Mouse (Mus musculus) CH12.LX (cell line): ENCODE data around the gene Tnp1. TPM values are rescaled to one million over a fixed set of nuclear protein-coding genes. Genes with fewer than 3 reads are reported as not detected.

Source experiments
- DNase-seq: peaks from one replicate; pipeline ENCODE4 v3.0.0-alpha.2; 2013; ENCODE audit errors: extremely low read depth
- H3K27ac ChIP-seq: 2 replicates; pipeline ENCODE4 v1.5.1; 2012; ENCODE audit warnings: low read depth, mild to moderate bottlenecking, control low read depth, moderate library complexity; ENCODE audit not compliant: insufficient read depth
- H3K27me3 ChIP-seq: replicated peaks from 2 replicates; pipeline ENCODE3; 2012; ENCODE audit warnings: inconsistent platforms
- H3K36me3 ChIP-seq, 2 experiments: replicated peaks in 1 of 2; 2 replicates each; pipeline versions ENCODE3 to v1.6.1; 2012; ENCODE audit warnings: inconsistent platforms in 1 of 2, low read length in 1 of 2, mild to moderate bottlenecking in 1 of 2, mixed read lengths in 1 of 2, moderate library complexity in 1 of 2; ENCODE audit not compliant: control insufficient read depth in 1 of 2, insufficient read depth in 1 of 2
- H3K4me1 ChIP-seq, 2 experiments: 2 replicates each; pipeline ENCODE4 v1.6.1; 2012; ENCODE audit warnings: inconsistent platforms in 1 of 2, moderate library complexity in 1 of 2; ENCODE audit not compliant: insufficient read depth in 2 of 2, control insufficient read depth in 1 of 2
- H3K4me2 ChIP-seq: 2 replicates; pipeline ENCODE4 v1.6.1; 2012; ENCODE audit warnings: low read depth, mild to moderate bottlenecking, control low read depth; ENCODE audit not compliant: poor library complexity, insufficient read depth, severe bottlenecking
- H3K4me3 ChIP-seq, 3 experiments: fragments of 150-350 bp in 1 of 3; sonication (generic) in 1 of 3; replicated peaks in 1 of 3; 2 replicates each; pipeline versions ENCODE3 to v1.5.1; 2011 to 2012; ENCODE audit warnings: low read depth in 2 of 3, low read length in 2 of 3, mild to moderate bottlenecking in 2 of 3, moderate library complexity in 2 of 3, control low read depth in 1 of 3, improper control_type of control experiment in 1 of 3, inconsistent platforms in 1 of 3, mixed read lengths in 1 of 3; ENCODE audit not compliant: poor library complexity in 1 of 3
- H3K79me2 ChIP-seq: replicated peaks from 2 replicates; pipeline ENCODE4 v1.6.1; 2012; ENCODE audit warnings: mild to moderate bottlenecking, moderate library complexity; ENCODE audit not compliant: control insufficient read depth, poor library complexity, insufficient read depth, severe bottlenecking; ENCODE audit errors: extremely low read depth
- H3K9ac ChIP-seq: 2 replicates; pipeline ENCODE4 v1.6.1; 2012; ENCODE audit warnings: low read depth, mild to moderate bottlenecking, control low read depth, moderate library complexity; ENCODE audit not compliant: insufficient read depth
- H3K9me3 ChIP-seq: replicated peaks from 2 replicates; pipeline ENCODE3; 2012; ENCODE audit warnings: low read length, inconsistent platforms, mixed read lengths
- BHLHE40 ChIP-seq: IDR thresholded peaks from 2 replicates; pipeline ENCODE4 v1.6.1; 2011; ENCODE audit warnings: mild to moderate bottlenecking, low read depth, low read length, improper control_type of control experiment
- CHD1 ChIP-seq: IDR thresholded peaks from 2 replicates; pipeline ENCODE4 v1.6.1; 2012; ENCODE audit warnings: low read depth, low read length, improper control_type of control experiment, inconsistent platforms
- CHD2 ChIP-seq: IDR thresholded peaks from 2 replicates; pipeline ENCODE4 v1.6.1; 2011; ENCODE audit warnings: low read length, improper control_type of control experiment
- CTCF ChIP-seq, 2 experiments: IDR thresholded peaks in 1 of 2; conservative IDR thresholded peaks in 1 of 2; 2 replicates each; pipeline ENCODE4 v1.5.1; 2011 to 2012; ENCODE audit warnings: low read depth in 2 of 2, low read length in 2 of 2, improper control_type of control experiment in 1 of 2, inconsistent platforms in 1 of 2, mild to moderate bottlenecking in 1 of 2, moderate library complexity in 1 of 2
- ELF1 ChIP-seq: IDR thresholded peaks from 2 replicates; pipeline ENCODE4 v1.6.1; 2014; ENCODE audit warnings: low read depth, mild to moderate bottlenecking, inconsistent platforms, low read length, improper control_type of control experiment
- EP300 ChIP-seq: IDR thresholded peaks from 2 replicates; pipeline ENCODE4 v1.6.1; 2011; ENCODE audit warnings: low read length, improper control_type of control experiment
- GABPA ChIP-seq: IDR thresholded peaks from 2 replicates; pipeline ENCODE4 v1.6.1; 2012; ENCODE audit warnings: low read depth, low read length, improper control_type of control experiment, inconsistent platforms; ENCODE audit not compliant: insufficient replicate concordance
- IRF4 ChIP-seq: IDR thresholded peaks from 2 replicates; pipeline ENCODE4 v1.6.1; 2014; ENCODE audit warnings: low read depth, mild to moderate bottlenecking, inconsistent platforms, low read length, improper control_type of control experiment
- JUND ChIP-seq: conservative IDR thresholded peaks from 2 replicates; pipeline ENCODE4 v1.6.1; 2011; ENCODE audit warnings: low read depth, low read length, improper control_type of control experiment
- KAT2A ChIP-seq: IDR thresholded peaks from 2 replicates; pipeline ENCODE4 v1.6.1; 2012; ENCODE audit warnings: low read length, improper control_type of control experiment, inconsistent platforms; ENCODE audit not compliant: insufficient replicate concordance
- MAFK ChIP-seq: IDR thresholded peaks from 2 replicates; pipeline ENCODE4 v1.6.1; 2011; ENCODE audit warnings: low read length, improper control_type of control experiment; ENCODE audit not compliant: insufficient replicate concordance
- MEF2A ChIP-seq: IDR thresholded peaks from 2 replicates; pipeline ENCODE4 v1.6.1; 2014; ENCODE audit warnings: low read depth, mild to moderate bottlenecking, inconsistent platforms, low read length, improper control_type of control experiment, borderline replicate concordance
- MXI1 ChIP-seq: IDR thresholded peaks from 2 replicates; pipeline ENCODE4 v1.6.1; 2011; ENCODE audit warnings: mild to moderate bottlenecking, low read depth, low read length, improper control_type of control experiment
- MYC ChIP-seq: IDR thresholded peaks from 2 replicates; pipeline ENCODE4 v1.6.1; 2011; ENCODE audit warnings: low read depth, mild to moderate bottlenecking, improper control_type of control experiment, low read length
- NRF1 ChIP-seq: IDR thresholded peaks from 2 replicates; pipeline ENCODE4 v1.6.1; 2014; ENCODE audit warnings: low read depth, mild to moderate bottlenecking, inconsistent platforms, low read length, improper control_type of control experiment, moderate library complexity
- PAX5 ChIP-seq: IDR thresholded peaks from 2 replicates; pipeline ENCODE4 v1.6.1; 2012; ENCODE audit warnings: low read length, inconsistent platforms, mixed read lengths
- RAD21 ChIP-seq: IDR thresholded peaks from 2 replicates; pipeline ENCODE4 v1.6.1; 2011; ENCODE audit warnings: low read depth, mild to moderate bottlenecking, low read length, improper control_type of control experiment, moderate library complexity
- RCOR1 ChIP-seq: conservative IDR thresholded peaks from 2 replicates; pipeline ENCODE4 v1.6.1; 2012; ENCODE audit warnings: low read depth, mild to moderate bottlenecking, inconsistent platforms, low read length, improper control_type of control experiment
- SMC3 ChIP-seq: IDR thresholded peaks from 2 replicates; pipeline ENCODE4 v1.6.1; 2011; ENCODE audit warnings: low read depth, low read length, improper control_type of control experiment
- TBP ChIP-seq: conservative IDR thresholded peaks from 2 replicates; pipeline ENCODE4 v1.6.1; 2011; ENCODE audit warnings: low read depth, low read length, improper control_type of control experiment
- TCF12 ChIP-seq: IDR thresholded peaks from 2 replicates; pipeline ENCODE4 v1.6.1; 2014; ENCODE audit warnings: low read depth, mild to moderate bottlenecking, inconsistent platforms, low read length, improper control_type of control experiment
- UBTF ChIP-seq: IDR thresholded peaks from 2 replicates; pipeline ENCODE4 v1.6.1; 2012; ENCODE audit warnings: low read depth, mild to moderate bottlenecking, inconsistent platforms, low read length, improper control_type of control experiment, moderate library complexity
- USF2 ChIP-seq: conservative IDR thresholded peaks from 2 replicates; pipeline ENCODE4 v1.6.1; 2011; ENCODE audit warnings: low read depth, low read length, improper control_type of control experiment
- ZC3H11A ChIP-seq: IDR thresholded peaks from 2 replicates; pipeline ENCODE4 v1.6.1; 2012; ENCODE audit warnings: low read depth, mild to moderate bottlenecking, inconsistent platforms, low read length, improper control_type of control experiment
- ZNF384 ChIP-seq: IDR thresholded peaks from 2 replicates; pipeline ENCODE4 v1.6.1; 2012; ENCODE audit warnings: low read depth, low read length, improper control_type of control experiment, inconsistent platforms
- dilution Hi-C: fragments of 300-500 bp; cut with MboI; formaldehyde crosslinking; loops from 2 replicates; pipeline ENCODE4 v1.14.3; 2020; ENCODE audit warnings: low sequenced_read_pairs; ENCODE audit not compliant: extremely low pct_unique_long_range_greater_than_20kb, extremely low pct_ligation_motif_present
- in situ Hi-C: fragments of 300-500 bp; cut with MboI; formaldehyde crosslinking; loops from 3 replicates; pipeline ENCODE4 v1.14.3; 2019; ENCODE audit warnings: low sequenced_read_pairs, low pct_ligation_motif_present, low pct_unique_long_range_greater_than_20kb, mixed read lengths
- polyA plus RNA-seq: library from polyadenylated mRNA; unstranded; fragments of >175 nt; gene quantifications from 2 replicates; pipeline ENCODE4 v1.2.1, GENCODE M21; 2012; ENCODE audit warnings: low read depth; ENCODE audit not compliant: insufficient read length
- total RNA-seq, 2 experiments: library from RNA; depleted of rRNA; stranded (reverse); fragments of 300-350 nt in 1 of 2; fragments of >200 nt in 1 of 2; gene quantifications; 2 replicates each; pipeline ENCODE4 v1.2.3; 2012 to 2014

The Tnp1 gene
- total and polyA plus RNA-seq, 3 experiments, result not detected

DNA sequence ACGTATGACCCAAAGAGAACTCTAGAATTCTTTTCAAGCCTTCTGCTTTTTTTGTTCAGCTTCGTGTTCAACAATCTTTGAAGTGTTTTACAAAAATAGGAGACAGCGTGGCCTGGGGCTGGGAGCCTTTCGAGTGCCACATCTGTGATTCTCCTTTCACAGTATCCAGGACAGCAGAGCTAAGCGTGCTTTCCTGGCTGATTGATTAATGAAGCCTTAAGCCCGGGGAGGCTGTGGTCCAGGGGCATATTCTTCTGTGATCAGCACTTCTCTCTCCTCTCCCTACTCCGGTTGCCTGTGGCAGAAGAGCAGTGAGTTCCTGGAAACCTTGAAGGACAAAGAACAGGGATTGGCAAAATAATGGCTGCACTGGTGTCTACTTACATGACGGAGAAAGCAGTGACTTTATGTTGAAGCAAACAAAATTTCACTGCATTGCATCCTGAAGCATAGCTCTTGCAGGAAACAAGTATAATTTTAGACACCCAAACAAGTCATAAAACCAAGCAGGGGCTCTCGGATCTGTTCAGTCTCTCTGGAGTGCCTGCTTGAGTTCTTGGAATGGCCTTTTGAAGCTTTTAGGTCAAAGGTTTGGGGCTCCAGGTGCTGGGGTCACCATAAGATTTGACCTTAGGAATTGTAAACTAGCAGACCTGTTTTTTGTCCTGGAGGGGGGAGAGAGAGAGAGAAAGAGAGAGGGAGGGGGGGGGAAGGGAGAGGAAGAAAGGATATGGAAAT lies 30.4 kb upstream of the Tnp1 start:
- Histone ChIP-seq H3K9ac (no peak overlapping the region), H3K4me1 (no peaks in the 10 kb centered on the region), H3K36me3 (no peaks in the 10 kb centered on the region), H3K79me2 (no peaks in the 10 kb centered on the region), H3K4me2 (no peak overlapping the region), H3K27ac (no peak overlapping the region), H3K27me3 (no peaks in the 10 kb centered on the region), H3K9me3 (no peaks in the 10 kb centered on the region), H3K4me3 (no peak overlapping the region)
- no peak for DNase-seq
- dilution Hi-C loops (no loop called here), in situ Hi-C loops (no loop called here)
- TF ChIP-seq CTCF (conservative IDR thresholded peaks at IDR 0.05 in 1 of 2, IDR thresholded peaks at IDR 0.05 in 1 of 2; ENCODE audit: low read depth in 2 of 2, low read length in 2 of 2), result no peak
- no peak for TF ChIP-seq ZNF384
- TF ChIP-seq UBTF, result no peak
- TF ChIP-seq RAD21, result no peak
- no peak for TF ChIP-seq CHD2
- TF ChIP-seq ZC3H11A, result no peak
- no peak for TF ChIP-seq TCF12
- TF ChIP-seq IRF4, result no peak
- TF ChIP-seq TBP, result no peak
- no peak for TF ChIP-seq PAX5

DNA sequence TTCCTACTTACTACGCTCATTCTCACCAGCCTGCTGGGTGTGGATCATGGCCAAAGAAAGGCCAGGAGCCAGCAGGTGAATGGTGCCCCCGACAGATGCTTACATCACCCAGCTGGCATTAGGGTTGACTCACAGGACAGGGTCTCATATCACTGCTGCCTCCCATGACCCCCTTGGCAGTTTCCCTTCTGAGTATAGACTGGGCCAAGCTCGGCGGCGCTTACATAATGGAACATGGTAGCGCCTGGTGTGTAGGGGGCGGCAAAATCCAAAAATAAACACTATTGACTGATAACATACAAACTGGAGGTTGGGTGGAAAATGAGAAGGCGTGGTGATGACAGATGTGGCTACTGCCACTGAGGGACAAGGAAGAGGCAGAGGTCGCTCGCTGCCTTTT lies 28.0 kb upstream of the Tnp1 start:
- dilution Hi-C loops (no loop called here), in situ Hi-C loops (no loop called here)
- DNase-seq, result no peak
- H3K9me3 ChIP-seq, result no peaks in the 10 kb centered on the region
- TF ChIP-seq ELF1, result no peak
- TF ChIP-seq ZC3H11A, result no peak
- no peak for TF ChIP-seq EP300
- no peak for TF ChIP-seq MXI1
- no peak for TF ChIP-seq BHLHE40
- TF ChIP-seq JUND, result no peak
- TF ChIP-seq CHD2, result no peak
- TF ChIP-seq KAT2A, result no peak
- TF ChIP-seq USF2, result no peak
- TF ChIP-seq ZNF384, result no peak
- TF ChIP-seq CHD1, result no peak
- TF ChIP-seq NRF1, result no peak
- no peak for TF ChIP-seq MAFK
- no peak for TF ChIP-seq MYC
- TF ChIP-seq SMC3, result no peak
- TF ChIP-seq CTCF (conservative IDR thresholded peaks at IDR 0.05 in 1 of 2, IDR thresholded peaks at IDR 0.05 in 1 of 2; ENCODE audit: low read depth in 2 of 2, low read length in 2 of 2), result no peak
- no peak for TF ChIP-seq GABPA
- TF ChIP-seq RCOR1, result no peak
- no peak for TF ChIP-seq MEF2A
- H3K4me3 ChIP-seq, result no peak overlapping the region
- H3K79me2 ChIP-seq, result no peaks in the 10 kb centered on the region
- H3K27me3 ChIP-seq, result no peaks in the 10 kb centered on the region
- no peaks in the 10 kb centered on the region for H3K4me1 ChIP-seq
- no peak overlapping the region for H3K27ac ChIP-seq
- H3K4me2 ChIP-seq, result no peak overlapping the region
- H3K9ac ChIP-seq, result no peak overlapping the region
- H3K36me3 ChIP-seq, result no peaks in the 10 kb centered on the region
